Mouse (Mus musculus) testis, adult 2 months (tissue): ENCODE measurements at regions not wholly inside any gene's neighbourhood (a gene's known extent, or its start where the extent isn't known, plus 50 kb on each side); places are given as distances from the start of the nearest gene placed in this dataset.

Experiments
- CTCF ChIP-seq: fragments of 200-500 bp; IDR thresholded peaks from 2 replicates; pipeline ENCODE4 v1.5.1; 2012; ENCODE audit warnings: low read depth, mild to moderate bottlenecking, inconsistent platforms, low read length, moderate library complexity; ENCODE audit not compliant: control insufficient read depth, insufficient read depth, insufficient replicate concordance
- POLR2A ChIP-seq: fragments of 200-500 bp; IDR thresholded peaks from 2 replicates; pipeline ENCODE4 v1.6.1; 2012; ENCODE audit warnings: low read depth, mild to moderate bottlenecking, inconsistent platforms, low read length, moderate library complexity; ENCODE audit not compliant: control insufficient read depth

- no peak for TF ChIP-seq POLR2A
- TF ChIP-seq CTCF, result no peak
These were observed 203.9 kb upstream of the Irx1 start for GRCm38 (mm10) chr13:72167434-72167833.
